Mouse (Mus musculus) brain, embryonic 14.5 days (tissue): Measurements from ENCODE around the gene Ufc1.

Experiments used
- CTCF ChIP-seq: fragments of 200-500 bp; IDR thresholded peaks from 2 replicates; pipeline ENCODE4 v1.5.1; 2012; ENCODE audit warnings: inconsistent platforms, mild to moderate bottlenecking, moderate library complexity, borderline replicate concordance; ENCODE audit not compliant: insufficient read depth, insufficient read length; ENCODE audit errors: extremely low read depth
- POLR2A ChIP-seq: fragments of 200-500 bp; IDR thresholded peaks from 2 replicates; pipeline ENCODE4 v1.6.1; 2012; ENCODE audit warnings: mild to moderate bottlenecking, inconsistent platforms, borderline replicate concordance; ENCODE audit not compliant: poor library complexity, insufficient read depth, insufficient read length, severe bottlenecking; ENCODE audit errors: extremely low read depth

DNA sequence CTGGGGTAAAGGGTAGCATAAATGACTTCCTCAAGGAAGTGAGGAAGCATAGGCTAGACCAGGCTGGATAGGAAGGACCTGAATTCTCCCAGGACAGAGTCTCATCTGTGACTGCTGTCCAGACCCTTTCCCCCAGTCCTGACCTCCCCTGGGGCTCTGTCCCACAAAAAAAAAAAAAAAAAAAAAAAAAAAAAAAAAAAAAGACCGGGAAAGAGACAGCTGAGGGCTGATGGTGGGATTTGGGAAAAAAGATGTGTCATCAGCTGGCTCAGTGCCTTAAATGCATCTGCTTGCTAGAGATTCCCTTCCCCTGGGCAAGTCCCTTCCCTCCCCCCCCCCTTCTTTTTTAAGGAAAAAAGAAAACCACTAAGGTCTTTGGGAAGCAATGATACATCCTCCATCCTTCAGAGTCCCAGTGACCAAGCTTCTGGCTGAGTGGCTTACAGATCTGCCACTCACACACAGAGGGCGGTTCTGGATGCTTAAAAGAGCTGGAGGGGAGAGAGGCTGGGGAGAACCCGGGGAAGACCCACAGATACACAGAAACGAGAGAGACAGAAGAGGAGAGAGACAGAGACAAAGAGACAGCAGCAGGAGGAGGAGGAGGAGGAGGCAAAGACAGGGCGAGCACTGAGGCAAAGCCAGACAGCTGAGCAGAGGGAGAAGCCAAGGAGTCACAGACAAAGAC is 44.8 kb downstream of the Ufc1 start, which contains the start of gene Adamts4:
- no peak for TF ChIP-seq POLR2A
- TF ChIP-seq CTCF = no peak
